Mouse (Mus musculus): ENCODE measurements around the gene Olfr1402. TPM values are rescaled to one million over a fixed set of nuclear protein-coding genes. Genes with fewer than 3 reads are reported as not detected.

Olfr1402 gene
- polyA plus RNA-seq (2012; rRNA removed) = not detected in 2 replicates

GRCm38 (mm10) chr3:97421920-97422319 lies at the start of gene Olfr1402:
Olfr1402 (minus strand) TSS chr3:97422020.

Other genes starting within 250 kb of the Olfr1402 start
- gene Bcl9, start 124.1 kb downstream of the Olfr1402 start, polyA plus RNA-seq (2012; rRNA removed) = 5.9 and 6.0 TPM in 2 replicates
- 0.77 and 1.1 TPM in 2 replicates for gene Chd1l, start 188.2 kb upstream of the Olfr1402 start, polyA plus RNA-seq (2012; rRNA removed)
- 1.9 and 2.8 TPM in 2 replicates for gene Fmo5, start 206.8 kb upstream of the Olfr1402 start, polyA plus RNA-seq (2012; rRNA removed)
- 1.7 and 3.0 TPM in 2 replicates for gene Prkab2, start 236.2 kb upstream of the Olfr1402 start, polyA plus RNA-seq (2012; rRNA removed)